Mouse (Mus musculus) layer of hippocampus, adult 18-20 months (tissue): Measurements from ENCODE around the gene Ccnb1ip1. TPM values are rescaled to one million over a fixed set of nuclear protein-coding genes. Genes with fewer than 3 reads are reported as not detected.
"Not testable (repeated sequence)": the region's sequence is repeated elsewhere in the genome, so short reads cannot be mapped to it uniquely, and the experiment has no call there.

Source experiments
- DNase-seq, 2 experiments: peaks; one replicate each; pipeline ENCODE4 v3.0.0; 2022; ENCODE audit warnings: low spot score in 2 of 2
- long read RNA-seq: library from polyadenylated mRNA; stranded (forward); transcript quantifications from one replicate; pipeline ENCODE4 v2.0.0, GENCODE M21; 2021
- total RNA-seq, 2 experiments: library from RNA; stranded (reverse); gene quantifications; 2 replicates each; pipeline ENCODE4 v1.2.3; 2021

Ccnb1ip1 gene
- not detected for total RNA-seq
- long read RNA-seq: 0 reads

DNA sequence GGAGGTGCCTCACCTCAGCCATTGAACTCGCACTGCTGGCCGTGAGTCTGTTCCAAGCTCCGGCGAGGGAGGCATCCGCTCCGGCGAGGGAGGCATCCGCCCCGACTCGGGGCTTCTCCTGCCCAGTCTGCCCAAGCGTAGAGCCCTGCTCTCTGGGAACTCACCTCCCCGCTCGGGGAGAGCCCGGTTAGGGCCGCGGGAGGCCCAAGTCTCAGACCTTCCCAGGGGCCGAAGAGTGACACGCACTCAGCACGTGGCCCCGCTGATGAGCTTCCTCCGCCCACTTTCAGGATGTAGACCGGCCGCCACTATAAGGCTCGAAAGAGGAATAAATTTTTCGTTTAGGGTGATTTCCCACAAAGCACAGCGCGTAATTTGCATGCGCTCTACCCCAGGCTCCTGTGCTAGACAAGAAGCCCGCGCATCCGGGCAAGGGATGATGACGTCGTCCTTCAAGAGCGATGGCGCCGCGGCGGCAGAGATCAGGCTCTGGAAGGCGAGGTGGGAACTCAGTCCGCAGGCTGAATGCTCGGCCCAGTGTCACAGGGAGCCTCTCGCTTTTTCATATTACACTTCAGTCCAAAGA lies at the start of gene Ccnb1ip1, which contains the start of gene Parp2:
Ccnb1ip1 (minus strand) TSS at position 246 of the 586 bp plus-strand sequence.
Parp2 (plus strand) TSS at position 355 of the 586 bp plus-strand sequence.
- peak; percentile 96 to 99 for DNase-seq

GRCm38 (mm10) chr14:50855788-50856187 lies 48.3 kb upstream of the Ccnb1ip1 start:
- no peak for DNase-seq

GRCm38 (mm10) chr14:50837236-50837635 lies 29.7 kb upstream of the Ccnb1ip1 start:
- no peak for DNase-seq

GRCm38 (mm10) chr14:50834435-50834834 lies 26.9 kb upstream of the Ccnb1ip1 start:
- no peak for DNase-seq

DNA sequence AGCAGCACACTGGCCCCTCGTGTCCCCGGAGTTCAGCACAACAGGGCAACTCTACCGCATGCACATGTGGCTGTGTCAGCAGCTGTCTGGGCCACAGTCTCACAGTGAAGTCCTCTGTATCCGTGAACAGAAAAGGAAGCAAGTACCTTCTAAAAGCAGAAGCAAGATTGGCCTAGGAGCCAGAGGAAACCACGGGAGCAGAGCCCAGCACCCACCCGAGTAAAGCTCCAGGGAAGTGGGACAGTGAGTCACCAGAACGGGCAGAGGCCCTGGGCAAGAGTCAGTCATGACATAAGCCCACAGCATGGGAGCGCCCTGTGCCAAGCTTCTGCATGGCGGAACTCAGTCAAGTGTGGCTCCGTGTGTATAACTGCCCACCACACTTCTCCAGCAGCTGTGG lies 26.4 kb upstream of the Ccnb1ip1 start:
- DNase-seq: no peak

- no peak for DNase-seq
Measured at GRCm38 (mm10) chr14:50829878-50830277, 22.3 kb upstream of the Ccnb1ip1 start.

DNA sequence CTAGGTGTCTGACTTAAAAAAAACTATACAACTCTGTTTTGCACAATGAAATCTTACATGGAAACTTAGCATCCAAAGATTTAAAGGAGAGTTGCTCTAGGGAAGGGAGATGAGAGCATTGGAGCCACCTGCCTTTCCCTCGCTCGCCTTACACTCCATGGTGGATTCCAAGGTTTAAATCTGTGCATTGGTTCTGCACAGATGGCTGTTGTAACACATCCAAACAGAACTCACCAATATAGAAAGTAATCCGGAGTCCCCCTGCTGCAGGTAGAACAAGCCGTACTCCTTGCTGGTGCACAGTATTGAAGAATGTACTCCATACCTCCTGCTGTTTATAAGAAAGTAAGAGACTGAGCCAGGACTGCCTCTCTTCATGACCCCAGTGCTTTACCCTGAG lies 19.0 kb upstream of the Ccnb1ip1 start:
- DNase-seq: peak in 1 of 2 experiments; percentile 14

GRCm38 (mm10) chr14:50824219-50824618 lies 16.7 kb upstream of the Ccnb1ip1 start:
- DNase-seq: no peak

GRCm38 (mm10) chr14:50823240-50823639 lies 15.7 kb upstream of the Ccnb1ip1 start:
- DNase-seq: no peak

GRCm38 (mm10) chr14:50813060-50813459 lies 5.5 kb upstream of the Ccnb1ip1 start:
- DNase-seq: no peak

DNA sequence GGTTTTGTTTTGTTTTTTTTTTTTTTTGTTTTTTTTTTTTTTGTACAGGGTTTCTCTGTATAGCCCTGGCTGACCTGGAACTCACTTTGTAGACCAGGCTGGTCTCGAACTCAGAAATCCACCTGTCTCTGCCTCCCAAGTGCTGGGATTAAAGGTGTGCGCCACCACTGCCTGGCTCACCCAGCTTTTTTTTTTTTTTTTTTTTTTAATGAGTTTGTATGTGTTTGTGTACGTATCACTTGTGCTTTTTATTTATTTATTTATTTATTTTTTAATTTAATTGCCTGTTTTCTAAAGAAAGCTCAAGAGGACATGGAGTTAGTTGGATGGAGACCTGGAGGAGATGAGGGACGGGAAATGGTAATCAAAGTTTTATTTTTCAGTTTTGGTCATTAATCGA lies 1.1 kb downstream of the Ccnb1ip1 start:
- DNase-seq: not testable (repeated sequence)

DNA sequence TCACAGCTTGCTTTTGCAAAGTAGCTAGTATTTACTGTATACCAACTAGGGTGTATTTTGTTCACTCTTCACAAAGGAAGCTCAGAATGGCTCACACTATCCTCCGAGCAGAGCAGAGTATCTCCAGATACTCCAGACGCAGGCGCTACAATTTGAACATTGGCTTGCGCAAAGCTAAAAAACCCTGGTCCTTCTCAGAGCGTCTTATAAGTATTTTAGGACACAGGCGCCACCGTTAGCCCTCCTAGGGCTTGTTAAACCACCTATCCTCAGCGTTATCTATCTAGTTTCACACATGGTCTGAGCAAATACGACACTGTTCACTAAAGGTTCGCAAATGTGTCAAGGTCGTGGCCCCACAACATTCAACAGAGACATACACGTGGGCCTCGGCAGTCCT lies 2.8 kb downstream of the Ccnb1ip1 start:
- DNase-seq: no peak

DNA sequence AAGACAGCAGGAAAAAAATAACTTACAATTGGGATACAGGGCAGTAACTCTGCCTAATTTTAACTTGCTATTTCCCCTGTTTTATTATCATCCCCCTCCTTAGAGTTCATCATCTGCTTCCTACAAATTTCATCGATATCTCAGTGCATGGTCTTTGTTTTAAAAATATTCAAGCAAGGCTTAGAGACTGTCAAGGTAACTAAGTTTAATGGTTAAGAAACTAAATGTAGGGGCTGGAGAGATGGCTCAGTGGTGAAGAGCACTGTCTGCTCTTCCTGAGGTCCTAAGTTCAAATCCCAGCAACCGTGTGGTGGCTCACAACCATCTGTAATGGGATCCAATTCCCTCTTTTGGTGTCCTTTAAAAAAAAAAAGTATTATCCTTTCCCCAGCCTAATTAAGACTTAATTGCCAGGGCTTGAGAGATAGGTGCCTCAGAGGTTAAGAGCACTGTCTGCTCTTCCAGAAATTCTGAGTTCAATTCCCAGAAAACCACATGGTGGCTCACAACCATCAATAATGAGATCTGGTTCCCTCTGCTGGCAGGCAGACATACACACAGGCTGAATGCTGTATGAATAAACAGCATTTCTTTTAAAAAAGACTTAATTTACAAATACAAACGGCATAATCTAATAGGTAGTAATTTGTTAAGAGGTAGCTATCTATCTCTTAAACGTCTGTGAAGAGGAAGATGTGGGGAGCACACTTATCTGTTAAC lies 4.5 kb downstream of the Ccnb1ip1 start:
- DNase-seq: peak in 1 of 2 experiments; percentile 15

- DNase-seq: no peak
Measured at GRCm38 (mm10) chr14:50802441-50802840, 5.1 kb downstream of the Ccnb1ip1 start.

- peak; percentile 7 to 70 for DNase-seq
Measured at GRCm38 (mm10) chr14:50799502-50800259, 7.9 kb downstream of the Ccnb1ip1 start.

GRCm38 (mm10) chr14:50798512-50798911 lies 9.0 kb downstream of the Ccnb1ip1 start:
- no peak for DNase-seq

GRCm38 (mm10) chr14:50796464-50796863 lies 11.1 kb downstream of the Ccnb1ip1 start:
- no peak for DNase-seq

GRCm38 (mm10) chr14:50795965-50796364 lies 11.6 kb downstream of the Ccnb1ip1 start:
- no peak for DNase-seq

GRCm38 (mm10) chr14:50795261-50795935 lies 12.1 kb downstream of the Ccnb1ip1 start:
- DNase-seq: no peak

DNA sequence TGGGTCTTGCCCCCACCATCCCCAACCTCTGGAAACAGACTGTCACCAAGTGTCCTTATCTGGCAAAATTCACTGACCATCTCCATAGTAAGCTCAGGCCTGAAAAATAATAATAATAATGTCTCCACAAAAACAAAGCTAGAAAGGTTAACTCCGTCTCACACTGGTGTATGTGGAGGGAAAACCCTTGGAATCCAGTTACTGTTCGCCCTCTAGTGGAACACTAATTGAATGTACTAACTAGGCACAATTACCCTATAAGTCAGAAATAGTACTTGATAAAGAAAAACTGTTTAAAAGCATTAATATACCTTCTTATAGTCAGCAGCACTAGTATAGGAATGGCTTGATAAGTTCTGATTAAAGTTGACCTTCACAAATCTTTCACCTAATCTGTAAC lies 19.4 kb downstream of the Ccnb1ip1 start:
- no peak for DNase-seq

DNA sequence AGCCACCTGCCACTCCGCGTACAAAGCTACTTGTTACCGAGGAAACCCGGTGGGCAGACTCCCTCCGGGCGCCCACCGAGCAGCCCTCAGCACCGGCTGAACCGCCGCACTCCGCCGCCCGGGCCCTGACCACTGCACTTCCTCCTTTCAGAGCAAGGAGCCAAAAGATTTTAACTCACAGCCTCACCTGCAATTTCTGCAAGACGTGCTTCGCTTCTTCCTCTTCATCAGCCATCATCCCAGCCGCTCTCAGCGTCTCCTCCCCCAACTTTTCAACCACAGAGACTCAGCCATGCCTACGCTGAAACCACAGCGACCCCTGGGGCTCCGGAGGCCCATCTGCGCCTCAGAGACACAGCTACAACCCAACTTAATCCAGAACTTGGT lies 22.3 kb downstream of the Ccnb1ip1 start, which contains the start of gene Ttc5:
Ttc5 (minus strand) TSS at position 269 of the 387 bp plus-strand sequence.
- peak; percentile 83 to 95 for DNase-seq
